ENCODE assay signal across 9 mouse cellular contexts in genomic region chr11:116333526-116334416, GRCm38 (mm10). TPM values are rescaled to one million over a fixed set of nuclear protein-coding genes. Genes with fewer than 3 reads are reported as not detected.
DNase-seq lines count a peak whose midpoint lies in the region; ATAC-seq lines count a peak whose summit lies in the region.
"Had no signal": no experiment of that assay in that cellular context is flagged by ENCODE, and none has a peak within 500 bp of the region (broad histone marks: within the 10 kb centered on the region; RNA-seq: fewer than 3 reads in every experiment).

No protein-coding gene starts in this region.

- DNase-seq in retina, postnatal 1 day, result peak; percentile 37
- no peak for DNase-seq in retina, embryonic 14.5 days (ENCODE audit: low spot score)
- DNase-seq in testis, postnatal 10 days (ENCODE audit: low spot score), result peak; percentile 59
- no peak for DNase-seq in spleen, postnatal 14 days (ENCODE audit: low spot score in 2 of 2)
- DNase-seq in gastrocnemius, postnatal 10 days, result no peak

- ATAC-seq in hindbrain, embryonic 12.5 days (ENCODE audit: low FRiP score), result no peak
- no peak for ATAC-seq in limb, embryonic 13.5 days (ENCODE audit: low FRiP score, low read depth)
- ATAC-seq in cerebellum, adult (ENCODE audit: insufficient number of reproducible peaks, low FRiP score, low TSS enrichment), result no peak

- no peaks in the 10 kb centered on the region for H3K36me3 ChIP-seq in hindbrain, embryonic 12.5 days
- H3K36me3 ChIP-seq in limb, embryonic 13.5 days, result peaks cover 8% of the 10 kb centered on the region

- no peaks in the 10 kb centered on the region for H3K9me3 ChIP-seq in hindbrain, embryonic 12.5 days (replicated peaks)
- no peaks in the 10 kb centered on the region for H3K9me3 ChIP-seq in limb, embryonic 13.5 days
- H3K9me3 ChIP-seq: megakaryocyte, embryonic 14.5 days had no signal

- peaks cover 29% of the 10 kb centered on the region for H3K27me3 ChIP-seq in hindbrain, embryonic 12.5 days
- H3K27me3 ChIP-seq in limb, embryonic 13.5 days, result peaks cover 38% of the 10 kb centered on the region

- H3K4me2 ChIP-seq in hindbrain, embryonic 12.5 days (replicated peaks), result peak overlapping the region; percentile 93
- peak overlapping the region; percentile 96 for H3K4me2 ChIP-seq in limb, embryonic 13.5 days (replicated peaks)

- H3K4me1 ChIP-seq in hindbrain, embryonic 12.5 days, result peaks cover 75% of the 10 kb centered on the region
- H3K4me1 ChIP-seq in limb, embryonic 13.5 days, result peaks cover 60% of the 10 kb centered on the region

- WGBS in hindbrain, embryonic 12.5 days, result 23% methylated on average over 30 of the region's 31 CpGs
- 19% methylated on average over 31 of the region's 31 CpGs for WGBS in limb, embryonic 13.5 days

- no peak overlapping the region for H3K27ac ChIP-seq in hindbrain, embryonic 12.5 days
- no peak overlapping the region for H3K27ac ChIP-seq in limb, embryonic 13.5 days

- peak overlapping the region; percentile 46 for H3K4me3 ChIP-seq in hindbrain, embryonic 12.5 days
- peak overlapping the region; percentile 63 for H3K4me3 ChIP-seq in limb, embryonic 13.5 days

- H3K9ac ChIP-seq in hindbrain, embryonic 12.5 days, result peak overlapping the region; percentile 42
- peak overlapping the region; percentile 40 for H3K9ac ChIP-seq in limb, embryonic 13.5 days

RNA-seq across cellular contexts. Expression of gene Foxj1, which starts 1.4 kb away (rescaled TPM):
- 27.2 and 28.2 TPM in 2 replicates for polyA plus RNA-seq in hindbrain, embryonic 12.5 days (2016; fragmentation: Nextera tagmentation; extraction: Ambion mirVana)
- polyA plus RNA-seq in limb, embryonic 13.5 days (2015; fragmentation: Nextera tagmentation; extraction: Ambion mirVana), result 0.25 and 0.37 TPM in 2 replicates
- total RNA-seq in gastrocnemius, postnatal 10 days (2021), result under 1 TPM; 0.14 to 0.29 TPM

RNA-seq across cellular contexts. Expression of gene Exoc7, which starts 26.7 kb away (rescaled TPM):
- polyA plus RNA-seq in hindbrain, embryonic 12.5 days (2016; fragmentation: Nextera tagmentation; extraction: Ambion mirVana), result 82.8 and 89.1 TPM in 2 replicates
- 76.5 and 80.2 TPM in 2 replicates for polyA plus RNA-seq in limb, embryonic 13.5 days (2015; fragmentation: Nextera tagmentation; extraction: Ambion mirVana)
- 10 to 100 TPM; 62.7 to 68.3 TPM for total RNA-seq in gastrocnemius, postnatal 10 days (2021)

RNA-seq across cellular contexts. Expression of gene Galr2, which starts 53.0 kb away (rescaled TPM):
- polyA plus RNA-seq in hindbrain, embryonic 12.5 days (2016; fragmentation: Nextera tagmentation; extraction: Ambion mirVana), result 0.53 and 0.56 TPM in 2 replicates
- 0.18 and 0.27 TPM in 2 replicates for polyA plus RNA-seq in limb, embryonic 13.5 days (2015; fragmentation: Nextera tagmentation; extraction: Ambion mirVana)
- total RNA-seq in gastrocnemius, postnatal 10 days (2021), result under 1 TPM; 0.66 to 0.84 TPM

RNA-seq across cellular contexts. Expression of gene Srp68, which starts 59.8 kb away (rescaled TPM):
- 85.2 and 88.0 TPM in 2 replicates for polyA plus RNA-seq in hindbrain, embryonic 12.5 days (2016; fragmentation: Nextera tagmentation; extraction: Ambion mirVana)
- 109 and 110 TPM in 2 replicates for polyA plus RNA-seq in limb, embryonic 13.5 days (2015; fragmentation: Nextera tagmentation; extraction: Ambion mirVana)
- 10 to 100 TPM; 74.6 to 77.9 TPM for total RNA-seq in gastrocnemius, postnatal 10 days (2021)

Comparison
In these comparisons a context has a peak if more than half of its experiments do, and no peak if none do; other contexts are left out.
1. DNase-seq: peak in retina, postnatal 1 day (single experiment) and testis, postnatal 10 days (single experiment); none in retina, embryonic 14.5 days (single experiment), spleen, postnatal 14 days (0 of 2) and gastrocnemius, postnatal 10 days (single experiment).
2. RNA of gene Foxj1, which starts 1.4 kb away (polyA plus RNA-seq): 27.2 to 28.2 TPM in hindbrain, embryonic 12.5 days; 0.25 to 0.37 TPM in limb, embryonic 13.5 days; every median in the first group is over 10 times any median in the second.